Mouse (Mus musculus) embryonic facial prominence, embryonic 11.5 days (tissue): ENCODE results near the gene Pacrg. TPM values are rescaled to one million over a fixed set of nuclear protein-coding genes. Genes with fewer than 3 reads are reported as not detected.

Source experiments
- ATAC-seq: fragments of 200-750 bp; cut with Nextera tagmentation; replicated peaks from 2 replicates; pipeline ENCODE4 v1.8.0; 2017; ENCODE audit warnings: low read depth; ENCODE audit not compliant: insufficient number of reproducible peaks, low FRiP score, low TSS enrichment
- DNase-seq: peaks from one replicate; pipeline ENCODE4 v3.0.0-alpha.2; 2015; ENCODE audit warnings: low spot score
- H3K27ac ChIP-seq: fragments of 300-500 bp; sonication (generic); replicated peaks from 2 replicates; pipeline ENCODE4 v1.5.1; 2014; ENCODE audit warnings: mild to moderate bottlenecking, low read depth, low read length, control low read depth
- H3K27me3 ChIP-seq: fragments of 300-500 bp; sonication (generic); 2 replicates; pipeline ENCODE4 v1.6.1; 2014; ENCODE audit warnings: mild to moderate bottlenecking, low read length, moderate library complexity, mixed read lengths; ENCODE audit not compliant: control insufficient read depth, insufficient read depth
- H3K36me3 ChIP-seq: fragments of 300-500 bp; sonication (generic); replicated peaks from 2 replicates; pipeline ENCODE4 v1.6.1; 2014; ENCODE audit warnings: low read depth, mild to moderate bottlenecking, low read length, moderate library complexity, mixed read lengths; ENCODE audit not compliant: control insufficient read depth, insufficient read depth
- H3K4me1 ChIP-seq: fragments of 300-500 bp; sonication (generic); 2 replicates; pipeline ENCODE4 v1.6.1; 2014; ENCODE audit warnings: low read length, mixed read lengths; ENCODE audit not compliant: control insufficient read depth, insufficient read depth
- H3K4me2 ChIP-seq: fragments of 300-500 bp; sonication (generic); 2 replicates; pipeline ENCODE4 v1.6.1; 2014; ENCODE audit warnings: low read depth, mild to moderate bottlenecking, control low read depth, low read length, moderate library complexity
- H3K4me3 ChIP-seq: fragments of 300-500 bp; sonication (generic); 2 replicates; pipeline ENCODE4 v1.5.1; 2014; ENCODE audit warnings: low read depth, low read length, control low read depth
- H3K9ac ChIP-seq: fragments of 300-500 bp; sonication (generic); replicated peaks from 2 replicates; pipeline ENCODE4 v1.6.1; 2014; ENCODE audit warnings: mild to moderate bottlenecking, control low read depth, low read length
- H3K9me3 ChIP-seq: fragments of 300-500 bp; sonication (generic); replicated peaks from 2 replicates; pipeline ENCODE4 v1.6.1; 2016; ENCODE audit warnings: mild to moderate bottlenecking, low read length, inconsistent platforms, mixed read lengths; ENCODE audit not compliant: control insufficient read depth
- WGBS: fragments of 180-500 bp; shearing (Covaris S2); extraction: QIAGEN DNeasy Blood & Tissue Kit; methylation state at CpG from one replicate; pipeline ENCODE4 v1.1.7; 2014; 5-methylcytosine and 5-hydroxymethylcytosine counted together
- polyA plus RNA-seq: library from polyadenylated mRNA; unstranded; fragments of >200 nt; fragmentation: Nextera tagmentation; extraction: Ambion mirVana; gene quantifications from 2 replicates; pipeline ENCODE4 v1.2.1, GENCODE M21; 2014

The Pacrg gene
- polyA plus RNA-seq, 1 experiment from 2014 or later: 3.0 TPM

GRCm38 (mm10) chr17:10615611-10616010, 224.5 kb downstream of the Pacrg start:
- no peaks in the 10 kb centered on the region for H3K36me3 ChIP-seq
- WGBS: 92% methylated on average over 7 of the region's 7 CpGs
- H3K27ac ChIP-seq: no peak overlapping the region
- H3K4me2 ChIP-seq: no peak overlapping the region
- no peaks in the 10 kb centered on the region for H3K4me1 ChIP-seq
- H3K9ac ChIP-seq: no peak overlapping the region
- DNase-seq (no peak), ATAC-seq (no peak)
- no peak overlapping the region for H3K4me3 ChIP-seq
- no peaks in the 10 kb centered on the region for H3K27me3 ChIP-seq
- no peaks in the 10 kb centered on the region for H3K9me3 ChIP-seq

GRCm38 (mm10) chr17:10614696-10615095, 225.4 kb downstream of the Pacrg start:
- no peaks in the 10 kb centered on the region for H3K4me1 ChIP-seq
- H3K27ac ChIP-seq: no peak overlapping the region
- H3K4me2 ChIP-seq: no peak overlapping the region
- no peak for ATAC-seq
- no peak overlapping the region for H3K9ac ChIP-seq
- H3K36me3 ChIP-seq: no peaks in the 10 kb centered on the region
- 86% methylated on average over 6 of the region's 6 CpGs for WGBS
- no peaks in the 10 kb centered on the region for H3K9me3 ChIP-seq
- no peak overlapping the region for H3K4me3 ChIP-seq
- H3K27me3 ChIP-seq: no peaks in the 10 kb centered on the region
- DNase-seq: no peak

GRCm38 (mm10) chr17:10611626-10612025, 228.5 kb downstream of the Pacrg start:
- ATAC-seq (no peak), DNase-seq (no peak)
- H3K4me3 ChIP-seq: no peak overlapping the region
- no peaks in the 10 kb centered on the region for H3K36me3 ChIP-seq
- H3K9me3 ChIP-seq: no peaks in the 10 kb centered on the region
- H3K4me2 ChIP-seq: no peak overlapping the region
- H3K4me1 ChIP-seq: no peaks in the 10 kb centered on the region
- 19% methylated on average over 3 of the region's 3 CpGs for WGBS
- H3K9ac ChIP-seq: no peak overlapping the region
- H3K27ac ChIP-seq: no peak overlapping the region
- no peaks in the 10 kb centered on the region for H3K27me3 ChIP-seq

DNA sequence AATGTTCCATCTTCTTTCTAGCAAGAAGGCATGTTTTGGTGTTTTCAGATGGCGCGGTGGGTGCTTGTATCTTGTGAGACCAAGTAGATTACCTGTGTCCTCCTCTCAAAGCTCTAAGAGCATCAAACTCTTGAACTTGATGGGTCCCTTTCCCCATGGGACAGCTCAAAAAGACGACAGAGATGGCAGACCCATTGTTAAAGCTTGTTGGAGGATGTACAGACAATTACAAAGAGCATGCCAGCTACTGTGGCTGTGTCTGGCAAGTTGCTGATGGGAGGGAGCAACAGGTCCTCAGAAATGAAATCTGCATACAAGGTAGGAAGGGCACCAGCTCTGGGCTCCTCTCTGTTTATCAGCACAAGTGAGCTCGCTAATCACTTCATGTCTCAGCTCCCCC, 232.0 kb downstream of the Pacrg start:
- H3K9me3 ChIP-seq: no peaks in the 10 kb centered on the region
- H3K27ac ChIP-seq: no peak overlapping the region
- no peak overlapping the region for H3K9ac ChIP-seq
- H3K27me3 ChIP-seq: no peaks in the 10 kb centered on the region
- no peak overlapping the region for H3K4me3 ChIP-seq
- H3K4me1 ChIP-seq: no peaks in the 10 kb centered on the region
- 85% methylated on average over 4 of the region's 4 CpGs for WGBS
- DNase-seq (no peak), ATAC-seq (no peak)
- H3K4me2 ChIP-seq: no peak overlapping the region
- no peaks in the 10 kb centered on the region for H3K36me3 ChIP-seq

GRCm38 (mm10) chr17:10606090-10606489, 234.0 kb downstream of the Pacrg start:
- Histone ChIP-seq H3K4me2 (no peak overlapping the region), H3K4me1 (no peaks in the 10 kb centered on the region), H3K9me3 (no peaks in the 10 kb centered on the region), H3K4me3 (no peak overlapping the region), H3K36me3 (no peaks in the 10 kb centered on the region), H3K27ac (no peak overlapping the region), H3K27me3 (no peaks in the 10 kb centered on the region), H3K9ac (no peak overlapping the region)
- DNase-seq (no peak), ATAC-seq (no peak)
- WGBS: 53% methylated on average over 3 of the region's 3 CpGs

GRCm38 (mm10) chr17:10597741-10598140, 242.4 kb downstream of the Pacrg start:
- DNase-seq: no peak
- Histone ChIP-seq H3K27ac (no peak overlapping the region), H3K9me3 (no peaks in the 10 kb centered on the region), H3K36me3 (no peaks in the 10 kb centered on the region), H3K9ac (no peak overlapping the region), H3K4me3 (no peak overlapping the region), H3K4me1 (no peaks in the 10 kb centered on the region), H3K4me2 (no peak overlapping the region), H3K27me3 (no peaks in the 10 kb centered on the region)
- WGBS: 94% methylated on average over 4 of the region's 4 CpGs
- no peak for ATAC-seq

DNA sequence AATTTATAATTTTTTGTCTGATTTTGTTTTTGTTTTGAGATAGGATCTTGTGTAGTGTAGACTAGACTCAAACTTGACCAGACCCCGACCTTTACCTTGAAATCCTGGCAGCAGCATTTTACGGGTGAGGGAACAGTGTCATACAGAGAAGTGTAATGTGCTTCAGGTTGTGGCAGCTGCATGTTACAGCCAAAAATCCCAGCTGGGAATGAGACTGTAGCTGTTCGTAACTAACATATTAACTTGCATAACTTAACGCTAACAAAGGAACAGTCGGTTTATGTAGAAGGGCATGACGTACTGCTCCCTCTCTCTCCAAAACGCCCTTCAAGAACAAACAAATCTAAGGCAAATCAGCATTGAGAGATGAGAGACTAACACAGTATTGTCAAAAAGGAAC, 250.5 kb downstream of the Pacrg start:
- H3K9me3 ChIP-seq: no peaks in the 10 kb centered on the region
- DNase-seq (no peak), ATAC-seq (no peak)
- no peaks in the 10 kb centered on the region for H3K36me3 ChIP-seq
- WGBS: 78% methylated on average over 7 of the region's 7 CpGs
- H3K4me1 ChIP-seq: no peaks in the 10 kb centered on the region
- no peak overlapping the region for H3K9ac ChIP-seq
- H3K27me3 ChIP-seq: no peaks in the 10 kb centered on the region
- H3K4me3 ChIP-seq: no peak overlapping the region
- no peak overlapping the region for H3K27ac ChIP-seq
- H3K4me2 ChIP-seq: no peak overlapping the region

DNA sequence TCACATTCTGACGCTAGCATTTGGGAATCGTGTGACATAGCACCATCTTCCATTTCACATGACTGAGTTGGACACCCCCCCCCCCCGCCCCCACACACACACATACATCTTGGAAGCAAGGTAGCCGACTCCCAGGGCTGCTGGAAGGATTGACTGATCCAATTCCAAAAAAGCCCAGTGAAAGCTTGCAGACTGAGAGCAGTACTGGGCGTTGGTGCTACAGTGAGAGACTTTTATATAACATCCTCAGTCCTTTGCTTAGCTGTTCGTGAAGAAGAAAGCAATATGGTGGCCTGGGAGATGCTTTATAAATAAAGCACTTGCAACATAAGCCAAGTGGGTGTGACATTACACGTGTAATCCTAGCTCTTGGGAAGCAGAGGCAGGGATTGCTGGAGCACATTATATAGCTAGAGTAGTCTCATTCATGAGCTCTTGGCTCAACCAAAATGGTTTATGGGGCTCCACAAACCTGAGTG, 251.2 kb downstream of the Pacrg start:
- H3K27me3 ChIP-seq: no peaks in the 10 kb centered on the region
- no peak overlapping the region for H3K4me2 ChIP-seq
- no peak for ATAC-seq
- no peaks in the 10 kb centered on the region for H3K9me3 ChIP-seq
- no peaks in the 10 kb centered on the region for H3K36me3 ChIP-seq
- 82% methylated on average over 6 of the region's 7 CpGs for WGBS
- H3K9ac ChIP-seq: no peak overlapping the region
- H3K4me1 ChIP-seq: no peaks in the 10 kb centered on the region
- no peak overlapping the region for H3K27ac ChIP-seq
- DNase-seq: no peak
- H3K4me3 ChIP-seq: no peak overlapping the region
